33 mouse cellular contexts compared by ENCODE assay signal in the genomic region with DNA sequence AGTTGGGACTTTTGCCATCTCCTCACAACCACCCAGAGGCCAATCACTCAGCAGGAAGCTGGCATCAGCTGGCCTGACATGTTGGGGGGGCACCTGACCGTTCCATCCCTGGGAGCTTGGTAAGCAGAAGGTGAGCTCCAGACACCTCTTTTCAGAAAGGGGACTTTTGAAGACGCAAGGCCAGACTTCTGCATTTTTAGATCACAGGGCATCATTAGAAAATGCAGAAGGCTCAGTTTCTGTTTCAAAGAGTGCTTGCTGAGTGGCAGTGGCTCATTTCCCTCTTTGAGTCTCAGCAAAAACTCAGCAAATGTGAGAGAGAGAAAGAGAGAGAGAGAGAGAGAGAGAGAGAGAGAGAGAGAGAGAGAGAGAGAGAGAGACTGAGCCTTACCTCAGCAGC. TPM values are rescaled to one million over a fixed set of nuclear protein-coding genes. Genes with fewer than 3 reads are reported as not detected.
DNase-seq lines count a peak whose midpoint lies in the region; ATAC-seq and TF ChIP-seq lines count a peak whose summit lies in the region.
"Had no signal": no experiment of that assay in that cellular context is flagged by ENCODE, and none has a peak within 500 bp of the region (broad histone marks: within the 10 kb centered on the region; RNA-seq: fewer than 3 reads in every experiment).

No protein-coding gene starts in this region.

- 0 out of 2 replicates have a peak, but pooled peaks have one; percentile 27 for ATAC-seq in common myeloid progenitor, adult 5-6 weeks (replicated peaks; ENCODE audit: low read depth, poor library complexity, severe bottlenecking)
- ATAC-seq in neutrophil, adult 5-6 weeks (ENCODE audit: extremely low read depth, insufficient number of reproducible peaks, low FRiP score, poor library complexity, severe bottlenecking), result peak; percentile 50; the same call in 1 of the 2 replicates
- ATAC-seq: CD4-positive, CD25-positive, alpha-beta regulatory T cell, adult 4 months; forebrain, postnatal 0 days; hindbrain, postnatal 0 days; intestine, embryonic 15.5 days had no signal

- DNase-seq in layer of hippocampus, adult 9-11 months, result peak; percentile 61
- no peak for DNase-seq in layer of hippocampus, adult 2 months (ENCODE audit: low spot score in 2 of 2)
- peak; percentile 44 to 52 for DNase-seq in B cell, adult 2 months
- DNase-seq in frontal cortex, adult 2 months (ENCODE audit: extremely low spot score in 1 of 2, low spot score in 1 of 2), result no peak
- no peak for DNase-seq in gastrocnemius, postnatal 10 days
- DNase-seq: cerebellum, adult 18-20 months; forebrain, postnatal 0 days; gastrocnemius, postnatal 14 days; heart, adult 11 months; heart, postnatal 36 days; kidney, adult 8-10 months; kidney, postnatal 4 days; left cerebral cortex, postnatal 4 days; lung, adult 2 months; lung, postnatal 10 days; thymus, adult 2 months; thymus, postnatal 4 days had no signal

- H3K4me3 ChIP-seq in layer of hippocampus, adult 2 months, result no peak overlapping the region
- H3K4me3 ChIP-seq: erythroblast, embryonic 14.5 days; forebrain, embryonic 12.5 days; heart, embryonic 10.5 days; heart, embryonic 15.5 days; hindbrain, embryonic 12.5 days; intestine, embryonic 15.5 days; megakaryocyte, embryonic 14.5 days; midbrain, embryonic 12.5 days; myocyte; neural tube, embryonic 12.5 days had no signal

- H3K27ac ChIP-seq in layer of hippocampus, adult 2 months, result no peak overlapping the region
- H3K27ac ChIP-seq: forebrain, embryonic 12.5 days; heart, embryonic 10.5 days; heart, embryonic 15.5 days; hindbrain, embryonic 12.5 days; hindbrain, postnatal 0 days; intestine, embryonic 15.5 days; kidney, postnatal 0 days; liver, embryonic 14.5 days; midbrain, embryonic 12.5 days; neural tube, embryonic 12.5 days had no signal

- no peak for TF ChIP-seq CTCF in layer of hippocampus, adult 2 months (conservative IDR thresholded peaks at IDR 0.05)

RNA-seq across cellular contexts. Expression of a gene that starts 8.8 kb away (rescaled TPM):
- total RNA-seq in layer of hippocampus, adult 2 months (2021), result 1 to 10 TPM; 2.7 to 2.9 TPM
- total RNA-seq in common myeloid progenitor, adult 5-6 weeks (2017), result not detected in 2 replicates
- 1.6 and 1.9 TPM in 2 replicates for total RNA-seq in neutrophil, adult 5-6 weeks (2017)
- polyA plus RNA-seq in frontal cortex, adult 2 months (2012; rRNA removed), result 4.6 and 5.4 TPM in 2 replicates
- total RNA-seq in gastrocnemius, postnatal 10 days (2021), result 1 to 10 TPM; 3.1 to 4.2 TPM

RNA-seq across cellular contexts. Expression of a gene that starts 47.5 kb away (rescaled TPM):
- 10 to 100 TPM; 14.6 to 18.3 TPM for total RNA-seq in layer of hippocampus, adult 2 months (2021)
- 12.5 and 16.9 TPM in 2 replicates for total RNA-seq in common myeloid progenitor, adult 5-6 weeks (2017)
- total RNA-seq in neutrophil, adult 5-6 weeks (2017), result 12.0 and 12.2 TPM in 2 replicates
- 7.5 and 8.0 TPM in 2 replicates for polyA plus RNA-seq in frontal cortex, adult 2 months (2012; rRNA removed)
- total RNA-seq in gastrocnemius, postnatal 10 days (2021), result 1 to 10 TPM; 5.7 to 7.8 TPM

Comparison
In these comparisons a context has a peak if more than half of its experiments do, and no peak if none do; other contexts are left out.
1. DNase-seq: peak in layer of hippocampus, adult 9-11 months (single experiment) and B cell, adult 2 months (2 of 2); none in layer of hippocampus, adult 2 months (0 of 2), frontal cortex, adult 2 months (0 of 2) and gastrocnemius, postnatal 10 days (single experiment).